Comparison of ENCODE assay signal across 8 mouse cellular contexts in the genomic region with DNA sequence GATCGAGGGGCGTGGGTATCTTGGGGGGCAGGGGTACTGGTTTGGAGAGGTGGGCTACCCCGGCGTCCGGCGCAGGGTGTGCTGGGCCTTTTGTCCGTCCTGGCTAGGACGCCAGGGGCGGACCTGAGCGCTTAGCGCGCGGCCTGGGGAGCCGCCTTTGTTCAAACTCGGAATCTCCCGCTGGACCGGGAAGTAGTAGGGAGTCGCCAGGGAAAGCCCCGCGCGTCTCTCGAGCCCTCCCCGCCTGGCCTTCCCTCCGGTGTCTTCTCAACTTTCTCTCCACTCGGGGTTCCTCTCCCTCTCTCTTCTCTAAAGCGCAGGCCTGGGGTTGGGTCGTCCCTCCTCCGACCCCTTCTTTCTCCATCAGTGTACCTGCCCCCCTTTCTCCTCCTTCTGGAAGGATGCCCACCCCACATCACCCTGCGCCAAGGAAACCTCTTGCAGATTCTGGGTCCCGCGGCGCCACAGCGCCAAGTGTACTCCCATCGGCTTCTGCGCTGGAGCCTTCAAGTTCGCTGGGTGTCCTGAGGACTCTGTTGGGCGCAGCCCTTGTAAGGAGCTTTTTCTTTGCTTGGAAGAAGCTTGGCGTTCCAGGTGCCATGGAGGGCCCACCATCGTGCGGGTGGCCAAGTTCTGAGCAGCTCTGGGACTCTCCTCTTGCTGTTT. TPM values are rescaled to one million over a fixed set of nuclear protein-coding genes. Genes with fewer than 3 reads are reported as not detected.
DNase-seq lines count a peak whose midpoint lies in the region.

No protein-coding gene starts in this region.

- DNase-seq in thymus, postnatal 4 days, result peak; percentile 7
- no peak for DNase-seq in thymus, postnatal 25 days
- DNase-seq in forelimb bud, embryonic 11.5 days (ENCODE audit: low read depth, low spot score), result peak; percentile 63
- peak; percentile 75 to 81 for DNase-seq in heart, postnatal 36 days
- DNase-seq in layer of hippocampus, postnatal 25 days (ENCODE audit: extremely low spot score in 1 of 2, low spot score in 1 of 2), result peak; percentile 39 to 50
- peak; percentile 81 for DNase-seq in lung, postnatal 10 days
- DNase-seq in right cerebral cortex, postnatal 10 days (ENCODE audit: low spot score in 2 of 2), result peak; percentile 75 to 79
- no peak for DNase-seq in c-Kit-positive CD71-positive TER-119-positive erythroid progenitor cells, embryonic 14.5 days (ENCODE audit: low spot score)

- intact Hi-C loops in heart, postnatal 36 days (cut with DNase I), result loop anchor here (2.0 kb wide), 2 partner anchors 14 to 34 kb away; no protein-coding TSS in a partner anchor

RNA-seq across cellular contexts. Expression of a gene that starts 1.1 kb away (rescaled TPM):
- 10 to 100 TPM; 51.7 to 54.5 TPM for total RNA-seq in heart, postnatal 36 days (2021)
- 10 to 100 TPM; 61.1 to 68.1 TPM for total RNA-seq in layer of hippocampus, postnatal 25 days (2021)

Comparison
In these comparisons a context has a peak if more than half of its experiments do, and no peak if none do; other contexts are left out.
1. DNase-seq: peak in thymus, postnatal 4 days (single experiment), forelimb bud, embryonic 11.5 days (single experiment), heart, postnatal 36 days (2 of 2), layer of hippocampus, postnatal 25 days (2 of 2), lung, postnatal 10 days (single experiment) and right cerebral cortex, postnatal 10 days (2 of 2); none in thymus, postnatal 25 days (single experiment) and c-Kit-positive CD71-positive TER-119-positive erythroid progenitor cells, embryonic 14.5 days (single experiment).